Mouse (Mus musculus) liver, adult 2 months (tissue): Measurements from ENCODE around the gene Ppm1l. TPM values are rescaled to one million over a fixed set of nuclear protein-coding genes. Genes with fewer than 3 reads are reported as not detected.

Source experiments
- DNase-seq: peaks from one replicate; pipeline ENCODE4 v3.0.0-alpha.2; 2011; ENCODE audit warnings: low read depth, low spot score; ENCODE audit errors: extremely low read depth
- H3K27ac ChIP-seq: fragments of 200-500 bp; replicated peaks from 2 replicates; pipeline ENCODE4 v1.5.1; 2012; ENCODE audit warnings: low read depth, mild to moderate bottlenecking, control low read depth, inconsistent platforms, low read length; ENCODE audit not compliant: insufficient read depth
- H3K27me3 ChIP-seq: fragments of 200-500 bp; 2 replicates; pipeline ENCODE4 v1.6.1; 2012; ENCODE audit warnings: mild to moderate bottlenecking, moderate library complexity, low read length, inconsistent platforms; ENCODE audit not compliant: control insufficient read depth, insufficient read depth
- H3K36me3 ChIP-seq: fragments of 200-500 bp; 2 replicates; pipeline ENCODE4 v1.6.1; 2012; ENCODE audit warnings: low read length, inconsistent platforms; ENCODE audit not compliant: control insufficient read depth, insufficient read depth
- H3K4me1 ChIP-seq: fragments of 200-500 bp; 2 replicates; pipeline ENCODE4 v1.6.1; 2011; ENCODE audit warnings: low read length; ENCODE audit not compliant: control insufficient read depth, insufficient read depth
- H3K4me3 ChIP-seq: fragments of 200-500 bp; 2 replicates; pipeline ENCODE4 v1.5.1; 2011; ENCODE audit warnings: low read depth, mild to moderate bottlenecking, control low read depth, low read length, moderate library complexity; ENCODE audit not compliant: insufficient read depth
- H3K79me2 ChIP-seq: fragments of 200-500 bp; 2 replicates; pipeline ENCODE4 v1.6.1; 2012; ENCODE audit warnings: inconsistent platforms, mild to moderate bottlenecking, low read length, moderate library complexity; ENCODE audit not compliant: control insufficient read depth, insufficient read depth
- H3K9ac ChIP-seq: fragments of 200-500 bp; 2 replicates; pipeline ENCODE4 v1.6.1; 2012; ENCODE audit warnings: low read depth, mild to moderate bottlenecking, control low read depth, inconsistent platforms, low read length
- CTCF ChIP-seq: fragments of 200-500 bp; IDR thresholded peaks from 2 replicates; pipeline ENCODE4 v1.5.1; 2011; ENCODE audit warnings: low read depth, low read length, control low read depth
- POLR2A ChIP-seq: fragments of 200-500 bp; IDR thresholded peaks from 2 replicates; pipeline ENCODE4 v1.6.1; 2011; ENCODE audit warnings: low read length, control low read depth; ENCODE audit not compliant: insufficient read depth; ENCODE audit errors: extremely low read depth
- WGBS: fragments of 180-500 bp; shearing (Covaris S2); methylation state at CpG from one replicate; pipeline ENCODE4 v1.1.7; 2018; 5-methylcytosine and 5-hydroxymethylcytosine counted together
- polyA plus RNA-seq: library from polyadenylated mRNA; depleted of rRNA; stranded (reverse); fragments of >200 nt; gene quantifications from 2 replicates; pipeline ENCODE4 v1.2.3, GENCODE M21; 2012
- total RNA-seq: library from RNA; depleted of rRNA; stranded (reverse); fragments of >200 nt; gene quantifications from 2 replicates; pipeline ENCODE4 v1.2.3, GENCODE M21; 2014

The Ppm1l gene
- total and polyA plus RNA-seq, 2 experiments, result 1.9 to 3.3 TPM

- Histone ChIP-seq H3K79me2 (no peaks in the 10 kb centered on the region), H3K36me3 (no peaks in the 10 kb centered on the region), H3K4me3 (no peak overlapping the region), H3K27ac (no peak overlapping the region), H3K4me1 (no peaks in the 10 kb centered on the region), H3K27me3 (no peaks in the 10 kb centered on the region), H3K9ac (no peak overlapping the region)
- DNase-seq, result no peak
- WGBS, result 93% methylated on average over 10 of the region's 10 CpGs
- TF ChIP-seq POLR2A, result no peak
- TF ChIP-seq CTCF, result no peak
Measured at GRCm38 (mm10) chr3:69433580-69433979, 116.9 kb downstream of the Ppm1l start.

GRCm38 (mm10) chr3:69438773-69439514, 122.3 kb downstream of the Ppm1l start:
- Histone ChIP-seq H3K27me3 (no peaks in the 10 kb centered on the region), H3K79me2 (no peaks in the 10 kb centered on the region), H3K36me3 (no peaks in the 10 kb centered on the region), H3K9ac (no peak overlapping the region), H3K4me3 (no peak overlapping the region), H3K27ac (no peak overlapping the region), H3K4me1 (no peaks in the 10 kb centered on the region)
- WGBS, result 80% methylated on average over 12 of the region's 12 CpGs
- DNase-seq, result no peak
- TF ChIP-seq POLR2A, result no peak
- no peak for TF ChIP-seq CTCF

DNA sequence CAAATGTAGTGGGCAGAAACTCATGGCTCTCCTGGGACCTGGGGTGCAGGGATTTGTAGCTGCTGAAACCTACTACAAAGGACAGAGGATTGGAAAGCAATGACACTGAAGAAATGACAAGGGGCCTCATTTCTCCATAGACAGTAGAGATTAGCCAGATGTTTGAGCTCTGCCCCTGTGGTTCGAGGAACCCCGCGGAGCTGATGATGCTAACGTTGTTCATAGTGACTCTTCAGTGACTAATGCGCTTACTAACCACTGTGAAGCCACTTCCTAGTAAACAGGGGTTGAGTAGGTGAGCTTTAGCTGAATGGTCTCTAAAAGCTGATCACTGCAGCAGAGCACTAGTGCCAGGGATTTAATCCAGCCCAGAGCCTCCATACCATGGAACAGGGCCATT, 124.1 kb downstream of the Ppm1l start:
- no peak overlapping the region for H3K9ac ChIP-seq
- DNase-seq, result no peak
- no peak for TF ChIP-seq CTCF
- no peak for TF ChIP-seq POLR2A
- H3K4me1 ChIP-seq, result no peaks in the 10 kb centered on the region
- H3K27me3 ChIP-seq, result no peaks in the 10 kb centered on the region
- WGBS, result 78% methylated on average over 5 of the region's 5 CpGs
- H3K36me3 ChIP-seq, result no peaks in the 10 kb centered on the region
- no peak overlapping the region for H3K27ac ChIP-seq
- no peak overlapping the region for H3K4me3 ChIP-seq
- H3K79me2 ChIP-seq, result no peaks in the 10 kb centered on the region

DNA sequence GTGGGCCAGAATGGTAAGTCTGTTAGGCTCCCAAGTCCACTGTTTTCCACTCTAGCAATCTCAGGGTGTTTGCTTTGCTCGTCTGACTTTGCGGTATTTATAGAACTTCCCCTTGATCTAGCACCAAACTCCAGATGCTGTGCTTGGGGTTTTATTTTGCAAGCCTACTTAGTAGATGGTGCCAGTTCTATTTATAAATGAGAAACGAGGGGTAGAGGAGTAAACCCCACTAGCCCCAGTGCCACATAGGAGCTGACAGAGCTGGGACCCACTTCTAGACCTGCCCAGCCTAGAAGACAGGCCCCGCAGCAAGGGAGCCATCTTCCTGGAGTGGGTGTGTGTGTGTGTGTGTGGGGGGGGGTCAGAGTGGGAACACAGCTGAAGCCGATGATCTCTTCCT, 130.3 kb downstream of the Ppm1l start:
- no peak overlapping the region for H3K9ac ChIP-seq
- H3K27me3 ChIP-seq, result no peaks in the 10 kb centered on the region
- H3K79me2 ChIP-seq, result no peaks in the 10 kb centered on the region; the same call in 1 of the 2 replicates
- no peak overlapping the region for H3K27ac ChIP-seq
- TF ChIP-seq CTCF, result no peak
- TF ChIP-seq POLR2A, result no peak
- DNase-seq, result no peak
- H3K4me3 ChIP-seq, result no peak overlapping the region
- H3K4me1 ChIP-seq, result no peaks in the 10 kb centered on the region
- H3K36me3 ChIP-seq, result no peaks in the 10 kb centered on the region
- WGBS, result 63% methylated on average over 5 of the region's 5 CpGs

DNA sequence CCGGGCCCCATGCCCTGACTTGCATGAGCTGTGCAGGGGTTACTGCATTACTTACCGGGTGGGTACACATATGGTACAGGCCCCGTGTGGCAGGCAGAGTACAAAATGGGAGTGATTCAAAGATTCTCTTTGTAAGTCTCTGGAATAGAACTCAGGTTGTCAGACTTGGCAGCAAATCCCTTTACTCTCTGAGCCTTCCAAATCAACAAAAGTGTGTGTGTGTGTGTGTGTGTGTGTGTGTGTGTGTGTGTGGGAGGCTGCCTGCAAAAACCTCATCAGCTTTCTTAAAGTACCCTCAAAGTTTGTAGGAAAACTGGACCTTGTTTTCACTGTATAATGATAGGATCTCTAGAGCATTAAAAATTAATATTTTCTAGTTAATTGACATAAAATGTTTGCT, 132.4 kb downstream of the Ppm1l start:
- Histone ChIP-seq H3K27ac (no peak overlapping the region), H3K36me3 (no peaks in the 10 kb centered on the region), H3K9ac (no peak overlapping the region), H3K4me1 (no peaks in the 10 kb centered on the region), H3K27me3 (no peaks in the 10 kb centered on the region), H3K79me2 (no peaks in the 10 kb centered on the region; the same call in 1 of the 2 replicates), H3K4me3 (no peak overlapping the region)
- 92% methylated on average over 3 of the region's 3 CpGs for WGBS
- DNase-seq, result no peak
- TF ChIP-seq CTCF, result no peak
- no peak for TF ChIP-seq POLR2A

DNA sequence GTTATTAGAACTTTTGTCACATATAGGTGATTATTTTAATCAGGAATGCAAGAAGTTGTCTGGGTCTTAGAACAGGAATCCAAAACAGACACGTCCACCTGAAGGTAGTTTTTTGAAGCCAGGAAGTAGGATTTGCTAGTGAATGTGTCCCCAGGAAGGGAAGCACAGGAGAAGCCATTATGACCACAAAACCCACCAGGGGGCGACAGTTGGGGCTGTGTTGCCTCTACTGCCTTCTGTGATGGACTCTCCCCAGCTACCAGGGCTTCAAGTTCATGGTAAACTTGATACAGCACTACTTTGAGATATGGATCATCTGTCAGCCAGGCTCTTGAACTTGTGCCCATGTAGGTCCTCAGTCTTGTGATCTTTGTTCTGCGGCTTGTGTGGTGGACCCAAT, 137.7 kb downstream of the Ppm1l start:
- TF ChIP-seq CTCF (no peak), POLR2A (no peak)
- H3K27ac ChIP-seq, result no peak overlapping the region
- H3K27me3 ChIP-seq, result no peaks in the 10 kb centered on the region
- no peaks in the 10 kb centered on the region; the same call in 1 of the 2 replicates for H3K79me2 ChIP-seq
- no peak overlapping the region for H3K4me3 ChIP-seq
- DNase-seq, result no peak
- H3K9ac ChIP-seq, result no peak overlapping the region
- no peaks in the 10 kb centered on the region for H3K36me3 ChIP-seq
- WGBS, result 73% methylated on average over 3 of the region's 3 CpGs
- no peaks in the 10 kb centered on the region for H3K4me1 ChIP-seq
